Mouse (Mus musculus) G1E (cell line): ENCODE results near the gene Ripply2.

Experiments used
- CTCF ChIP-seq: IDR thresholded peaks from 2 replicates; pipeline ENCODE4 v1.5.1; 2012; ENCODE audit warnings: low read depth, low read length, inconsistent platforms, mixed read lengths
- GATA1 ChIP-seq: IDR thresholded peaks from 2 replicates; pipeline ENCODE4 v1.6.1; 2012; ENCODE audit warnings: borderline replicate concordance, low read length, inconsistent platforms, mixed read lengths
- GATA2 ChIP-seq: IDR thresholded peaks from 2 replicates; pipeline ENCODE4 v1.6.1; 2012; ENCODE audit warnings: low read depth, low read length, inconsistent platforms, borderline replicate concordance
- POLR2AphosphoS5 ChIP-seq: IDR thresholded peaks from 2 replicates; pipeline ENCODE4 v1.6.1; 2012; ENCODE audit warnings: low read depth, low read length, inconsistent platforms; ENCODE audit not compliant: insufficient replicate concordance
- TAL1 ChIP-seq: conservative IDR thresholded peaks from 2 replicates; pipeline ENCODE4 v1.6.1; 2012; ENCODE audit warnings: low read depth, low read length, inconsistent platforms, mixed read lengths

DNA sequence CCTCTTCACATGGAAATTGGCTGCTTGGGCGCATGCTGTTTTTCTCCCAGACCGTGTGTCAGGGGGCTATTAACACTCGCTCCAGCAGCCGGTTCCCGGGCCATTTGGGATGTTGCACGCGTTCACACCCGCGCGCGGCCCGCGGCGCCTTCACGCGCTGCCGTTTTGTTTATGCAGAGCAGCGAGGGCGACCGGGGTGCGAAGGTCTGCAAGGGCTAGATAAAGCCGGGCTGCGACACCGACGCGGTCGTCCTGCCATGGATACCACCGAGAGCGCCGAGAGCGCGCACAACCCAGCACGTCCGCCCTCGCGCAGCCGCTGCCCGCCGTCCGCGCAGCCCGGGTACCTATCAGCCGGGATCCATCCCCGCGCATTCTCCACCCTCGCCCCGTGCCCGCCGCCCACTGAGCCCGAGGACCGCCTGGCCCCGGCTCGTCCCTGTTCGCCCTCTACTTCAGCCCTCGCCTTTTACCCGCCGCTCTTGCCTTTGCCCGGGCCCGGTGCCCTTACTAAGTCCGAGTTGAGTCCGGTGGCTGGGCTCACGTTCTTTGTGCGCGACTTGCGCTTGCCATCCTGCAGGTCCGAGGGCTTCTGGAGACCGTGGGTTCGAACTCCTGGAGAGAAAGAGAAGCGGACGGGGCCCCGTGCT is at the start of gene Ripply2:
- no peak for TF ChIP-seq CTCF
- no peak for TF ChIP-seq GATA1
- TF ChIP-seq POLR2AphosphoS5, result no peak
- no peak for TF ChIP-seq TAL1
- TF ChIP-seq GATA2, result no peak
